Mouse (Mus musculus): ENCODE measurements around the gene Psmc2.

DNA sequence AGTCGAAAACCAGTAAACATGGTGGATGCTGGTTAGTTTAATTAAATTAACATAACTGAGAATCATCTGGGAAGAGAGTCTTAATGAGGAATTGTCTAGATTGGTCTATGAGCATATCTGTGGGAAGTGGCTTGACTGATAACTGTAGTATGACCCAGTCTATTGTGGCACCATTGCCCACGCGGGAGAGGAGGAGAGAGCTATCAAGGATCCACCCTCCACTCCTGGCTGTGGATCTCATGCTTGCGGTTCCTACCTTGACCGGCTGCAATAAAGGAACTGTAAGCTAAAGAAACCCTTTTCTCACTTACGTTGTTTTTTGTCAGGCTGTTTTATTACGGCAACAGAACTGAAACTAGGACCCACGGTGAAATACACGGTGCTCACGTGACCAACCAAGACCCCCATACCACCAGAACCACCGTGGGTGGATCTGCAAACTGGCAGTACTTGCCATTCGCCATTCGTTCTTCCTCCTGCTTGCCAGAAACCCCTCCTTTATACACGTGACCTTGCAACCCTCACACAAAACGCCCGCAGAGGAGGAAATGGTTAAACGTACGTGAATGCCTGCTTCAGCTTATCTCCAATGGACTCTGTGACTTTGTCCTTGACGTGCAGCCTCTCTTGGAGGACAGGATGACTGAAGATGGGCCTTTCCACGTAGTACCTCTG lies 61.7 kb downstream of the Psmc2 start:
- TF ChIP-seq GATA1 (IDR thresholded peaks at IDR 0.05; ENCODE audit: borderline replicate concordance, low read length) (no peak), FLI1 (IDR thresholded peaks at IDR 0.05; ENCODE audit: low read length) (no peak)
